Mouse (Mus musculus) hindbrain, embryonic 11.5 days (tissue): ENCODE data around the gene AC161166.1. TPM values are rescaled to one million over a fixed set of nuclear protein-coding genes. Genes with fewer than 3 reads are reported as not detected.

Source experiments
- ATAC-seq: fragments of 200-750 bp; cut with Nextera tagmentation; 2 replicates; pipeline ENCODE4 v1.8.0; 2017; ENCODE audit warnings: mild to moderate bottlenecking, moderate TSS enrichment, moderate library complexity; ENCODE audit not compliant: low FRiP score
- DNase-seq: peaks from one replicate; pipeline ENCODE4 v3.0.0-alpha.2; 2015; ENCODE audit warnings: low spot score
- H3K27ac ChIP-seq: fragments of 300-500 bp; sonication (generic); 2 replicates; pipeline ENCODE4 v1.5.1; 2014; ENCODE audit warnings: mild to moderate bottlenecking, low read depth, low read length
- H3K27me3 ChIP-seq: fragments of 300-500 bp; sonication (generic); 2 replicates; pipeline ENCODE4 v1.6.1; 2014; ENCODE audit warnings: mild to moderate bottlenecking, low read length, moderate library complexity, mixed read lengths; ENCODE audit not compliant: control insufficient read depth, insufficient read depth
- H3K36me3 ChIP-seq: fragments of 300-500 bp; sonication (generic); 2 replicates; pipeline ENCODE4 v1.6.1; 2014; ENCODE audit warnings: mild to moderate bottlenecking, low read length, moderate library complexity, mixed read lengths; ENCODE audit not compliant: control insufficient read depth, insufficient read depth
- H3K4me1 ChIP-seq: fragments of 300-500 bp; sonication (generic); replicated peaks from 2 replicates; pipeline ENCODE4 v1.6.1; 2014; ENCODE audit warnings: low read length, mixed read lengths; ENCODE audit not compliant: control insufficient read depth, insufficient read depth
- H3K4me2 ChIP-seq: fragments of 300-500 bp; sonication (generic); replicated peaks from 2 replicates; pipeline ENCODE4 v1.6.1; 2014; ENCODE audit warnings: mild to moderate bottlenecking, low read depth, low read length
- H3K4me3 ChIP-seq: fragments of 300-500 bp; sonication (generic); 2 replicates; pipeline ENCODE4 v1.5.1; 2014; ENCODE audit warnings: low read depth, low read length
- H3K9ac ChIP-seq: fragments of 300-500 bp; sonication (generic); 2 replicates; pipeline ENCODE4 v1.6.1; 2014; ENCODE audit warnings: low read depth, low read length
- H3K9me3 ChIP-seq: fragments of 300-500 bp; sonication (generic); 2 replicates; pipeline ENCODE4 v1.6.1; 2016; ENCODE audit warnings: low read length; ENCODE audit not compliant: control insufficient read depth
- WGBS: fragments of 180-500 bp; shearing (Covaris S2); extraction: QIAGEN DNeasy Blood & Tissue Kit; methylation state at CpG from one replicate; pipeline ENCODE4 v1.1.7; 2014; 5-methylcytosine and 5-hydroxymethylcytosine counted together
- polyA plus RNA-seq: library from polyadenylated mRNA; unstranded; fragments of >200 nt; fragmentation: Nextera tagmentation; extraction: Ambion mirVana; gene quantifications from 2 replicates; pipeline ENCODE4 v1.2.1, GENCODE M21; 2014

AC161166.1 gene
- polyA plus RNA-seq, 1 experiment from 2014 or later: 0.90 TPM

DNA sequence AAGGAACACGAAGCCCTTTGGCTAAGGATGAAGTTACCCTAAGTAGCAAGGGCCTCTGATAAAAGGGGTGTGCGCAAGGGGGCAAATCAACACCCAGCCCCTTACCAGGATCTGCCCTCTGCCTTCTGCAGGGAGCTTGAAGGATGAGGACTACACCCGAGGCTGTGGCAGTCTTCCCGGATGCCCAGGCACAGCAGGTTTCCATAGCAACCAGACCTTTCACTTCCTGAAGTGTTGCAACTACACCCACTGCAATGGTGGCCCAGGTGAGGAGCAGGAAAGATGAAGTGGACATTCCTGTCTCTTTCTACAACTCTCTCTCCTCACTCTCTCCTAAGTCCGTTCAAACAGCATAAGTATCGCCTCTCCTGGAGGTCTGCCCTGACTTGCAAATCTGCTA, 39.8 kb downstream of the AC161166.1 start:
- 83% methylated on average over 6 of the region's 6 CpGs for WGBS
- H3K9me3 ChIP-seq: no peaks in the 10 kb centered on the region

GRCm38 (mm10) chr7:24470356-24470755, 41.9 kb downstream of the AC161166.1 start:
- Histone ChIP-seq H3K4me3 (no peak overlapping the region), H3K27me3 (no peaks in the 10 kb centered on the region), H3K4me1 (no peaks in the 10 kb centered on the region), H3K36me3 (no peaks in the 10 kb centered on the region), H3K9me3 (no peaks in the 10 kb centered on the region), H3K27ac (no peak overlapping the region), H3K4me2 (no peak overlapping the region), H3K9ac (no peak overlapping the region)
- no peak for ATAC-seq
- 93% methylated on average over 7 of the region's 7 CpGs for WGBS
- DNase-seq: no peak

More for the DNA sequence above, 39.8 kb downstream of the AC161166.1 start:
- H3K4me3 ChIP-seq: no peak overlapping the region
- ATAC-seq (no peak), DNase-seq (no peak)
- no peaks in the 10 kb centered on the region for H3K27me3 ChIP-seq
- H3K27ac ChIP-seq: no peak overlapping the region
- H3K36me3 ChIP-seq: no peaks in the 10 kb centered on the region
- no peak overlapping the region for H3K4me2 ChIP-seq
- H3K4me1 ChIP-seq: no peaks in the 10 kb centered on the region
- H3K9ac ChIP-seq: no peak overlapping the region

- ATAC-seq (no peak), DNase-seq (no peak)
- Histone ChIP-seq H3K9me3 (no peaks in the 10 kb centered on the region), H3K4me1 (no peaks in the 10 kb centered on the region), H3K9ac (no peak overlapping the region), H3K27ac (no peak overlapping the region), H3K27me3 (no peaks in the 10 kb centered on the region), H3K36me3 (no peaks in the 10 kb centered on the region), H3K4me2 (no peak overlapping the region), H3K4me3 (no peak overlapping the region)
- 91% methylated on average over 3 of the region's 3 CpGs for WGBS
Observed at GRCm38 (mm10) chr7:24469126-24469525, 43.1 kb downstream of the AC161166.1 start.

DNA sequence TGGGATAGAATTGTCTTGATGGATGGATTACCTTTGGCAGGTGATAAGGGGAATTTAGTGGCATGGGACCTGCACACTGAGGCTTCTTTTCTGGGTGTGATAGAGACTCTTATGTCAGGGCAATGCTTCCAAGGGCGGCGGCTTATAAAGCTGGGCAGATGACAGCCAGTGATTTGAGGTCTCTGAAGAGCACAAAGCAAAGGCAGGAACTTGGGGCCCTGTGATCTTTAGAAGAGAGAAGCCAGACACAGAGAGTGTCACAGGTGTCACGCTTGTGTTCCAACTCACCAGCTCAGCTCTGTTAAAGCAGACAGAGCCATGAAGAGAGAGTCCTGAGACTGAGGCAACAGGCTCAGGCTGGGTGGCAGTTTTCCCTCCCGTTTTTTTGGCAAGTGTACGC, 44.4 kb downstream of the AC161166.1 start:
- H3K27me3 ChIP-seq: no peaks in the 10 kb centered on the region
- ATAC-seq (no peak), DNase-seq (no peak)
- H3K4me3 ChIP-seq: no peak overlapping the region
- WGBS: 87% methylated on average over 5 of the region's 5 CpGs
- H3K4me1 ChIP-seq: 0 out of 2 replicates have a peak, but pooled peaks cover 2% of the 10 kb centered on the region
- no peak overlapping the region for H3K4me2 ChIP-seq
- no peaks in the 10 kb centered on the region for H3K9me3 ChIP-seq
- H3K9ac ChIP-seq: no peak overlapping the region
- no peaks in the 10 kb centered on the region for H3K36me3 ChIP-seq
- H3K27ac ChIP-seq: no peak overlapping the region

- DNase-seq (no peak), ATAC-seq (no peak)
- Histone ChIP-seq H3K9ac (no peak overlapping the region), H3K27ac (no peak overlapping the region), H3K4me1 (peaks cover 2% of the 10 kb centered on the region; the same call in 1 of the 2 replicates), H3K4me2 (no peak overlapping the region), H3K4me3 (no peak overlapping the region), H3K9me3 (no peaks in the 10 kb centered on the region), H3K36me3 (no peaks in the 10 kb centered on the region), H3K27me3 (no peaks in the 10 kb centered on the region)
- 86% methylated on average over 6 of the region's 6 CpGs for WGBS
Observed at GRCm38 (mm10) chr7:24466835-24467234, 45.4 kb downstream of the AC161166.1 start.

GRCm38 (mm10) chr7:24462388-24463319, 49.6 kb downstream of the AC161166.1 start, which contains the start of gene Plaur:
Plaur (plus strand) TSS chr7:24462484.
- no peaks in the 10 kb centered on the region for H3K27me3 ChIP-seq
- 8% methylated on average over 27 of the region's 27 CpGs for WGBS
- DNase-seq (peak; percentile 61), ATAC-seq (peak; percentile 61)
- H3K4me2 ChIP-seq: no peak within 1 kb of the TSS
- H3K9ac ChIP-seq: no peak within 1 kb of the TSS
- H3K36me3 ChIP-seq: no peaks in the 10 kb centered on the region
- H3K4me3 ChIP-seq: no peak within 1 kb of the TSS
- H3K27ac ChIP-seq: peak within 1 kb of the TSS; percentile 45; the same call in 1 of the 2 replicates
- peaks cover 2% of the 10 kb centered on the region; the same call in 1 of the 2 replicates for H3K4me1 ChIP-seq
- no peaks in the 10 kb centered on the region for H3K9me3 ChIP-seq

DNA sequence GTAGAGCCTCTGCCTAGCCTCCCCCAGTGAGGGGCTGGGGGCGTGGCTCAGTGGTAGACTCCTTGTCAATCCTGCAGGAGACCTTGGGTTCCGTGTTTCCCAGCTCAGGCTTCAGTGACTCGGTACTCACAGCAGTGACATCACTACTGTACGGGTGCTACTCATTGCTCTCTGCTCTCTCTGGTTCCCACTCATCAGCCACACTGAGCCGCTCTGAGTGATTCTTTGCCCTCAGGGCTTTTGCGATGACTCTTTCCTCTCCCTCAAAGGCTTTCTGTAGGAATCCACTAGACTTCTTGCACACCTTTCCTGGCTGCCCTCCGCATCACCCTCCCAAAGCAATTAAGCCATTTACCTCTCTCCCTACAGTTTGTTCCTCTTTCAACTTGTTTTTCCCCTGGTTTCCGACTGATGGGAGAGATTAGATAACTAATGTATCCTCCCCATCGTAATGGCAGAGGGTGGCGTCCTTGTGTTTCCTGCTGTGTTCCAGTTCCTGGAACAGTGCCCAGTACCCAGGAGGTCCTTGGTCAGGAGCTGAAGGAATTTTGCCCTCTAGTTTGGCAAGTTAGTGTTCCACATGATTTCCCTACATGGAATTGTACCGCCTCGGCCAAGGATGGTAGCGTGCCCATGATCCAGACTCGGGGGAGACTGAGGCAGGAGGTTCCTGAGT, 50.7 kb downstream of the AC161166.1 start:
- no peak overlapping the region for H3K9ac ChIP-seq
- no peak overlapping the region for H3K4me3 ChIP-seq
- no peaks in the 10 kb centered on the region for H3K27me3 ChIP-seq
- no peaks in the 10 kb centered on the region for H3K9me3 ChIP-seq
- H3K4me2 ChIP-seq: no peak overlapping the region
- no peak for ATAC-seq
- no peaks in the 10 kb centered on the region for H3K36me3 ChIP-seq
- no peak for DNase-seq
- peaks cover 2% of the 10 kb centered on the region; the same call in 1 of the 2 replicates for H3K4me1 ChIP-seq
- H3K27ac ChIP-seq: no peak overlapping the region
- 70% methylated on average over 14 of the region's 14 CpGs for WGBS
